Mouse (Mus musculus): Measurements from ENCODE around the gene Rab31. TPM values are rescaled to one million over a fixed set of nuclear protein-coding genes. Genes with fewer than 3 reads are reported as not detected.

Rab31 gene
- polyA plus RNA-seq, 1 experiment from 2014 or later: 88.8 TPM

GRCm38 (mm10) chr17:65696939-65697338 lies 75.6 kb downstream of the Rab31 start:
- Histone ChIP-seq H3K27me3 (replicated peaks; ENCODE audit: control insufficient read depth, insufficient read depth, low read length) (no peaks in the 10 kb centered on the region), H3K36me3 (ENCODE audit: control insufficient read depth, insufficient read depth, low read length) (no peaks in the 10 kb centered on the region; the same call in 1 of the 2 replicates), H3K9me3 (replicated peaks; ENCODE audit: control insufficient read depth, low read length) (no peaks in the 10 kb centered on the region), H3K9ac (ENCODE audit: low read length) (no peak overlapping the region), H3K27ac (ENCODE audit: low read depth, low read length) (no peak overlapping the region), H3K4me1 (ENCODE audit: control insufficient read depth, insufficient read depth, low read length) (peaks cover 8% of the 10 kb centered on the region; the same call in 1 of the 2 replicates), H3K4me2 (ENCODE audit: low read length) (no peak overlapping the region), H3K4me3 (ENCODE audit: low read depth, low read length) (no peak overlapping the region)
- WGBS: 95% methylated on average over 13 of the region's 13 CpGs
- ATAC-seq: no peak
- no peak for DNase-seq (ENCODE audit: low spot score)

GRCm38 (mm10) chr17:65692276-65692675 lies 80.3 kb downstream of the Rab31 start:
- Histone ChIP-seq H3K36me3 (ENCODE audit: control insufficient read depth, insufficient read depth, low read length) (peaks cover 5% of the 10 kb centered on the region; the same call in 1 of the 2 replicates), H3K27ac (ENCODE audit: low read depth, low read length) (no peak overlapping the region), H3K4me1 (ENCODE audit: control insufficient read depth, insufficient read depth, low read length) (no peaks in the 10 kb centered on the region), H3K9me3 (replicated peaks; ENCODE audit: control insufficient read depth, low read length) (no peaks in the 10 kb centered on the region), H3K9ac (ENCODE audit: low read length) (no peak overlapping the region), H3K4me2 (ENCODE audit: low read length) (no peak overlapping the region), H3K27me3 (replicated peaks; ENCODE audit: control insufficient read depth, insufficient read depth, low read length) (no peaks in the 10 kb centered on the region), H3K4me3 (ENCODE audit: low read depth, low read length) (no peak overlapping the region)
- DNase-seq (ENCODE audit: low spot score) (no peak), ATAC-seq (no peak)
- WGBS: 86% methylated on average over 4 of the region's 4 CpGs

- no peak for ATAC-seq
- H3K9me3 ChIP-seq (replicated peaks; ENCODE audit: control insufficient read depth, low read length): no peaks in the 10 kb centered on the region
- DNase-seq (ENCODE audit: low spot score): no peak
- no peak overlapping the region for H3K27ac ChIP-seq (ENCODE audit: low read depth, low read length)
- WGBS: 91% methylated on average over 2 of the region's 2 CpGs
- no peaks in the 10 kb centered on the region for H3K36me3 ChIP-seq (ENCODE audit: control insufficient read depth, insufficient read depth, low read length)
- H3K9ac ChIP-seq (ENCODE audit: low read length): no peak overlapping the region
- no peaks in the 10 kb centered on the region for H3K4me1 ChIP-seq (ENCODE audit: control insufficient read depth, insufficient read depth, low read length)
- H3K4me3 ChIP-seq (ENCODE audit: low read depth, low read length): no peak overlapping the region
- no peak overlapping the region for H3K4me2 ChIP-seq (ENCODE audit: low read length)
- H3K27me3 ChIP-seq (replicated peaks; ENCODE audit: control insufficient read depth, insufficient read depth, low read length): no peaks in the 10 kb centered on the region
Observed at GRCm38 (mm10) chr17:65683731-65684130, 88.8 kb downstream of the Rab31 start.

- no peak overlapping the region for H3K4me3 ChIP-seq (ENCODE audit: low read depth, low read length)
- no peaks in the 10 kb centered on the region for H3K36me3 ChIP-seq (ENCODE audit: control insufficient read depth, insufficient read depth, low read length)
- H3K4me2 ChIP-seq (ENCODE audit: low read length): no peak overlapping the region
- DNase-seq (ENCODE audit: low spot score): no peak
- no peaks in the 10 kb centered on the region for H3K9me3 ChIP-seq (replicated peaks; ENCODE audit: control insufficient read depth, low read length)
- no peak overlapping the region for H3K27ac ChIP-seq (ENCODE audit: low read depth, low read length)
- H3K4me1 ChIP-seq (ENCODE audit: control insufficient read depth, insufficient read depth, low read length): no peaks in the 10 kb centered on the region
- ATAC-seq: no peak
- no peak overlapping the region for H3K9ac ChIP-seq (ENCODE audit: low read length)
- no peaks in the 10 kb centered on the region for H3K27me3 ChIP-seq (replicated peaks; ENCODE audit: control insufficient read depth, insufficient read depth, low read length)
- 91% methylated on average over 3 of the region's 3 CpGs for WGBS
Observed at GRCm38 (mm10) chr17:65683316-65683715, 89.2 kb downstream of the Rab31 start.

GRCm38 (mm10) chr17:65682071-65682680 lies 90.4 kb downstream of the Rab31 start:
- Histone ChIP-seq H3K36me3 (ENCODE audit: control insufficient read depth, insufficient read depth, low read length) (no peaks in the 10 kb centered on the region), H3K4me2 (ENCODE audit: low read length) (no peak overlapping the region), H3K27ac (ENCODE audit: low read depth, low read length) (no peak overlapping the region), H3K9ac (ENCODE audit: low read length) (no peak overlapping the region), H3K4me3 (ENCODE audit: low read depth, low read length) (no peak overlapping the region), H3K9me3 (replicated peaks; ENCODE audit: control insufficient read depth, low read length) (no peaks in the 10 kb centered on the region), H3K4me1 (ENCODE audit: control insufficient read depth, insufficient read depth, low read length) (no peaks in the 10 kb centered on the region), H3K27me3 (replicated peaks; ENCODE audit: control insufficient read depth, insufficient read depth, low read length) (no peaks in the 10 kb centered on the region)
- WGBS: 79% methylated on average over 5 of the region's 5 CpGs
- no peak for ATAC-seq
- DNase-seq (ENCODE audit: low spot score): no peak

GRCm38 (mm10) chr17:65681516-65681915 lies 91.0 kb downstream of the Rab31 start:
- Histone ChIP-seq H3K4me3 (ENCODE audit: low read depth, low read length) (no peak overlapping the region), H3K4me1 (ENCODE audit: control insufficient read depth, insufficient read depth, low read length) (no peaks in the 10 kb centered on the region), H3K36me3 (ENCODE audit: control insufficient read depth, insufficient read depth, low read length) (no peaks in the 10 kb centered on the region), H3K9ac (ENCODE audit: low read length) (no peak overlapping the region), H3K4me2 (ENCODE audit: low read length) (no peak overlapping the region), H3K27ac (ENCODE audit: low read depth, low read length) (no peak overlapping the region), H3K9me3 (replicated peaks; ENCODE audit: control insufficient read depth, low read length) (no peaks in the 10 kb centered on the region), H3K27me3 (replicated peaks; ENCODE audit: control insufficient read depth, insufficient read depth, low read length) (no peaks in the 10 kb centered on the region)
- 84% methylated on average over 6 of the region's 6 CpGs for WGBS
- no peak for DNase-seq (ENCODE audit: low spot score)
- no peak for ATAC-seq

- no peaks in the 10 kb centered on the region for H3K9me3 ChIP-seq (replicated peaks; ENCODE audit: control insufficient read depth, low read length)
- no peak overlapping the region for H3K9ac ChIP-seq (ENCODE audit: low read length)
- H3K27ac ChIP-seq (ENCODE audit: low read depth, low read length): no peak overlapping the region
- DNase-seq (ENCODE audit: low spot score) (no peak), ATAC-seq (no peak)
- H3K27me3 ChIP-seq (replicated peaks; ENCODE audit: control insufficient read depth, insufficient read depth, low read length): no peaks in the 10 kb centered on the region
- H3K4me1 ChIP-seq (ENCODE audit: control insufficient read depth, insufficient read depth, low read length): no peaks in the 10 kb centered on the region
- no peak overlapping the region for H3K4me3 ChIP-seq (ENCODE audit: low read depth, low read length)
- H3K36me3 ChIP-seq (ENCODE audit: control insufficient read depth, insufficient read depth, low read length): no peaks in the 10 kb centered on the region
- WGBS: 82% methylated on average over 2 of the region's 2 CpGs
- H3K4me2 ChIP-seq (ENCODE audit: low read length): no peak overlapping the region
Observed at GRCm38 (mm10) chr17:65680801-65681412, 91.6 kb downstream of the Rab31 start.

- Histone ChIP-seq H3K36me3 (ENCODE audit: control insufficient read depth, insufficient read depth, low read length) (no peaks in the 10 kb centered on the region), H3K4me2 (ENCODE audit: low read length) (no peak overlapping the region), H3K4me3 (ENCODE audit: low read depth, low read length) (no peak overlapping the region), H3K9me3 (replicated peaks; ENCODE audit: control insufficient read depth, low read length) (no peaks in the 10 kb centered on the region), H3K27ac (ENCODE audit: low read depth, low read length) (0 out of 2 replicates have a peak overlapping the region, but pooled peaks have one; percentile 5), H3K9ac (ENCODE audit: low read length) (no peak overlapping the region), H3K4me1 (ENCODE audit: control insufficient read depth, insufficient read depth, low read length) (no peaks in the 10 kb centered on the region), H3K27me3 (replicated peaks; ENCODE audit: control insufficient read depth, insufficient read depth, low read length) (no peaks in the 10 kb centered on the region)
- no peak for DNase-seq (ENCODE audit: low spot score)
- no peak for ATAC-seq
- 67% methylated on average over 14 of the region's 14 CpGs for WGBS
Observed at GRCm38 (mm10) chr17:65679806-65680446, 92.6 kb downstream of the Rab31 start.

- Histone ChIP-seq H3K27ac (ENCODE audit: low read depth, low read length) (no peak overlapping the region), H3K36me3 (ENCODE audit: control insufficient read depth, insufficient read depth, low read length) (no peaks in the 10 kb centered on the region), H3K9ac (ENCODE audit: low read length) (no peak overlapping the region), H3K4me3 (ENCODE audit: low read depth, low read length) (no peak overlapping the region), H3K4me2 (ENCODE audit: low read length) (no peak overlapping the region), H3K9me3 (replicated peaks; ENCODE audit: control insufficient read depth, low read length) (no peaks in the 10 kb centered on the region), H3K4me1 (ENCODE audit: control insufficient read depth, insufficient read depth, low read length) (no peaks in the 10 kb centered on the region), H3K27me3 (replicated peaks; ENCODE audit: control insufficient read depth, insufficient read depth, low read length) (no peaks in the 10 kb centered on the region)
- peak; percentile 17 for DNase-seq (ENCODE audit: low spot score)
- ATAC-seq: no peak
- WGBS: 91% methylated on average over 1 of the region's 1 CpGs
Observed at GRCm38 (mm10) chr17:65677742-65678141, 94.8 kb downstream of the Rab31 start.
